ENCODE assay signal across 16 mouse cellular contexts in the genomic region with DNA sequence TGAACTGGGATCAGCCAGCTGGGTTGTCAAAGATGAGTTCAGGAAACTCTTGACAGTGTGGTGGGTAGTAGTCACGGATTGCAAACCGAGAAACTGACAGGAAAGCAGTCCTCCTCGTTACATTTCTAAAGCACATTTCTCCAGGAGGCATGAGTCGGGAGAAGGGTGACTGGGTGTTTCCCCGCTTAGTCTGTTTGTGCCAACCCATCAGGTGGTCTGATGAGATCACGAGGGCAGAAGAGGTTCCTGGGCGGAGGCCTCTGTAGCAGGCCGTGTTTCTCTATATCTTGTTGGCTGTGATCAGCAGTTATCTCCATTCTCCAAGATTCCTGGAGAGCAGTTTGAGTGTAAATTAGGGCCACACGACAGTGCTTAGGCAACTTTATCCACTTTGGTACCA. TPM values are rescaled to one million over a fixed set of nuclear protein-coding genes. Genes with fewer than 3 reads are reported as not detected.
DNase-seq lines count a peak whose midpoint lies in the region; ATAC-seq lines count a peak whose summit lies in the region.
"Had no signal": no experiment of that assay in that cellular context is flagged by ENCODE, and none has a peak within 500 bp of the region (broad histone marks: within the 10 kb centered on the region; RNA-seq: fewer than 3 reads in every experiment).

No protein-coding gene starts in this region.

- WGBS in intestine, embryonic 14.5 days, result 83% methylated on average over 9 of the region's 9 CpGs
- WGBS in intestine, embryonic 15.5 days, result 75% methylated on average over 9 of the region's 9 CpGs

- H3K4me1 ChIP-seq in intestine, embryonic 14.5 days (replicated peaks; ENCODE audit: control insufficient read depth, insufficient read depth, low read length), result peaks cover 6% of the 10 kb centered on the region; the same call in 1 of the 2 replicates
- H3K4me1 ChIP-seq in intestine, embryonic 15.5 days (replicated peaks), result no peaks in the 10 kb centered on the region

- H3K9me3 ChIP-seq in intestine, embryonic 14.5 days (ENCODE audit: control insufficient read depth, low read length), result no peaks in the 10 kb centered on the region
- no peaks in the 10 kb centered on the region for H3K9me3 ChIP-seq in intestine, embryonic 15.5 days
- H3K9me3 ChIP-seq: embryonic facial prominence, embryonic 12.5 days; hindbrain, embryonic 10.5 days; limb, embryonic 15.5 days; neural tube, embryonic 15.5 days had no signal

- H3K27ac ChIP-seq in intestine, embryonic 14.5 days (ENCODE audit: low read depth), result peak overlapping the region; percentile 57; the same call in 1 of the 2 replicates
- H3K27ac ChIP-seq in intestine, embryonic 15.5 days, result no peak overlapping the region
- H3K27ac ChIP-seq: embryonic facial prominence, embryonic 12.5 days; hindbrain, embryonic 10.5 days; limb, embryonic 15.5 days; neural tube, embryonic 15.5 days had no signal

- no peak for DNase-seq in intestine, embryonic 14.5 days (ENCODE audit: low spot score)
- peak; percentile 55 for DNase-seq in ZHBTc4 (ENCODE audit: low read depth, low spot score)
- DNase-seq in induced T-regulatory cell, adult 2 months (ENCODE audit: low read depth), result peak; percentile 69
- DNase-seq in naive thymus-derived CD4-positive, alpha-beta T cell, adult 2 months (ENCODE audit: low read depth), result peak; percentile 53
- no peak for DNase-seq in embryo, embryonic 11 days
- no peak for DNase-seq in kidney, adult 8-10 months
- DNase-seq in embryo, embryonic 9.5 days (ENCODE audit: extremely low spot score), result no peak
- DNase-seq: adrenal gland, adult 8-10 months; cerebellum, adult 11-12 months; midbrain, embryonic 14.5 days; right cerebral cortex, postnatal 25 days had no signal

- no peak overlapping the region for H3K9ac ChIP-seq in intestine, embryonic 14.5 days (ENCODE audit: low read length)
- no peak overlapping the region for H3K9ac ChIP-seq in intestine, embryonic 15.5 days
- H3K9ac ChIP-seq: embryonic facial prominence, embryonic 12.5 days; limb, embryonic 15.5 days; neural tube, embryonic 15.5 days had no signal

- 0 out of 2 replicates have a peak overlapping the region, but pooled peaks have one; percentile 4 for H3K4me2 ChIP-seq in intestine, embryonic 14.5 days (ENCODE audit: low read length)
- H3K4me2 ChIP-seq in intestine, embryonic 15.5 days (replicated peaks), result no peak overlapping the region
- H3K4me2 ChIP-seq: embryonic facial prominence, embryonic 12.5 days; limb, embryonic 15.5 days; neural tube, embryonic 15.5 days had no signal

- ATAC-seq in intestine, embryonic 14.5 days (replicated peaks; ENCODE audit: low FRiP score, low TSS enrichment, low read depth), result no peak
- ATAC-seq in intestine, embryonic 15.5 days, result no peak

- H3K4me3 ChIP-seq in intestine, embryonic 14.5 days (ENCODE audit: low read depth, low read length), result no peak overlapping the region
- H3K4me3 ChIP-seq in intestine, embryonic 15.5 days (replicated peaks), result no peak overlapping the region
- H3K4me3 ChIP-seq: embryonic facial prominence, embryonic 12.5 days; hindbrain, embryonic 10.5 days; limb, embryonic 15.5 days; neural tube, embryonic 15.5 days had no signal

- H3K27me3 ChIP-seq in intestine, embryonic 14.5 days (replicated peaks; ENCODE audit: control insufficient read depth, insufficient read depth, low read length), result no peaks in the 10 kb centered on the region
- H3K27me3 ChIP-seq in intestine, embryonic 15.5 days (replicated peaks), result no peaks in the 10 kb centered on the region
- H3K27me3 ChIP-seq: embryonic facial prominence, embryonic 12.5 days; limb, embryonic 15.5 days; neural tube, embryonic 15.5 days had no signal

- H3K36me3 ChIP-seq in intestine, embryonic 14.5 days (ENCODE audit: control insufficient read depth, insufficient read depth, low read length), result peaks cover 3% of the 10 kb centered on the region; the same call in 1 of the 2 replicates
- no peaks in the 10 kb centered on the region for H3K36me3 ChIP-seq in intestine, embryonic 15.5 days
- H3K36me3 ChIP-seq: embryonic facial prominence, embryonic 12.5 days; neural tube, embryonic 15.5 days had no signal

RNA-seq across cellular contexts. Expression of a gene that starts 8.6 kb away (rescaled TPM):
- polyA plus RNA-seq in intestine, embryonic 14.5 days (2014; fragmentation: Nextera tagmentation; extraction: Ambion mirVana), result 0.93 and 1.6 TPM in 2 replicates
- 1.2 and 1.7 TPM in 2 replicates for polyA plus RNA-seq in intestine, embryonic 15.5 days (2015; fragmentation: Nextera tagmentation; extraction: Ambion mirVana)

RNA-seq across cellular contexts. Expression of a gene that starts 29.6 kb away (rescaled TPM):
- 12.8 and 13.0 TPM in 2 replicates for polyA plus RNA-seq in intestine, embryonic 14.5 days (2014; fragmentation: Nextera tagmentation; extraction: Ambion mirVana)
- 10.2 and 11.9 TPM in 2 replicates for polyA plus RNA-seq in intestine, embryonic 15.5 days (2015; fragmentation: Nextera tagmentation; extraction: Ambion mirVana)

Comparison
In these comparisons a context has a peak if more than half of its experiments do, and no peak if none do; other contexts are left out.
1. DNase-seq: peak in ZHBTc4 (single experiment), induced T-regulatory cell, adult 2 months (single experiment) and naive thymus-derived CD4-positive, alpha-beta T cell, adult 2 months (single experiment); none in intestine, embryonic 14.5 days (single experiment), embryo, embryonic 11 days (single experiment), kidney, adult 8-10 months (0 of 2) and embryo, embryonic 9.5 days (single experiment).